Mouse (Mus musculus) cerebral cortex, adult 2 months (tissue): ENCODE results near the gene Sptlc2.

Experiments
- WGBS: fragments of 180-500 bp; shearing (Covaris S2); methylation state at CpG from one replicate; pipeline ENCODE4 v1.1.7; 2018; 5-methylcytosine and 5-hydroxymethylcytosine counted together

Gene Sptlc2

DNA sequence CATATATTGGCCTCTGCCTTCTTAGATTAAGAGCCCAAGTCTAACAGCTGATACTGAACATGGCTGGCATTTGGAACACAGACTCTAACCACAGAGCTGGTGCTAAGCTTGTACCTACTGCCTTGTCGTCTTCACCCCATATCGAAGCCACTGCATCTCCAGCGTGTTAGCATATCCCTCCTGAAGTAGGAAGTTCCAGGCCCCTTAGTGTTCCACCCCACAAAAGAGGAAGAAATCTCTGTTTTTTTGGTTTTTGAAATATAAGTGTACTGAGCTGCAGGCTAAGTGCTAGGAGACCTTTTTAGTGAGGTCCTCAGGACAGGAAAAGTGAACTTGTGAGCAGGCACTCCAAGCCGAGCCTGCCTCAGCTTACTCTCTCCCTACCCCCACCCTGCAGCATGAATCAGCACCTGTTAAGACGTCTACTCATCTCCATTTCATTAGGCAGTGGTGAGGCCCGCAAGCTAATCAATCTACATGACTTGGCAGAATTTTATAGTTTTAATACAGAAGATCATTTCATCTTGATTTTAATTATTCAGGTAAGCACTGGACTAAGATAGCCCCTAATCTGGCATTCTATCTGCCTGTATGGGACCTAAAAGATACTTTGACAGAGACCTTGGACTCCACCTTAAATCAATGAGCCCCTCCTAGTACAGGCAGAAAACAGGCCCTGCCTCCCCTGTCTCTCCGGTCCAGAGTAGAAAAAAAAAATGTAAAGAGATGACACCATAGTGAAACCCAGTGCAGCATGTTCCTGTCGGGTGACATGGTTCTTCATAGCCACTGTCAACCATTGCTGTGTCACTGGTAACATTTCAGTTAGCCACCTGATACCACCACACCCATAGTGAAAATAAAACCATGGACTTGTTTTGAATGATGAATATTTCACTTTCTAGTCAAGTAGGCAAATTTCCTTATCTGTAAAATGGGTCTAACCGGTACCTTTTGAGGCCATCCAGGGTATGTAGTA lies 113.0 kb downstream of the Sptlc2 start:
- 86% methylated on average over 9 of the region's 9 CpGs for whole genome bisulfite sequencing

DNA sequence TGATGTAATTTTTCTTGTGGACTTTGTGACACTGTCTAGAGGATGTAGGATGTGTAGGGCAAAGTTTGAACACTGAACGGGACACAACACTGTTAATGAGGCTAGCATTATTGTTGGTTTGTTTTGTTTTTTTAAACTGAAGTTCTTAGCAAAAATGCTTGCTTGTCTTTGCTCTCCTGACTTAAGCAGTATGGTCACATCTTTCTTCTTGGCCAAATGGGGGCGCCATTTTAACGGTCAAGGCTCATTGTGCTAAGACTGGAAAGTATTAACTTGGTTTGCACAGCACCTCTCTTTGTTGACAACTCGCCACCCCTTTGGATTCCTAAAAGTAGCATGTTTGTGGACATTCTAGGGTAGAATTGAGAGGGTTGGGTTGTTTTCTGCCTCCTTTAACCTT lies 120.5 kb downstream of the Sptlc2 start:
- WGBS, result 11% methylated on average over 4 of the region's 4 CpGs

DNA sequence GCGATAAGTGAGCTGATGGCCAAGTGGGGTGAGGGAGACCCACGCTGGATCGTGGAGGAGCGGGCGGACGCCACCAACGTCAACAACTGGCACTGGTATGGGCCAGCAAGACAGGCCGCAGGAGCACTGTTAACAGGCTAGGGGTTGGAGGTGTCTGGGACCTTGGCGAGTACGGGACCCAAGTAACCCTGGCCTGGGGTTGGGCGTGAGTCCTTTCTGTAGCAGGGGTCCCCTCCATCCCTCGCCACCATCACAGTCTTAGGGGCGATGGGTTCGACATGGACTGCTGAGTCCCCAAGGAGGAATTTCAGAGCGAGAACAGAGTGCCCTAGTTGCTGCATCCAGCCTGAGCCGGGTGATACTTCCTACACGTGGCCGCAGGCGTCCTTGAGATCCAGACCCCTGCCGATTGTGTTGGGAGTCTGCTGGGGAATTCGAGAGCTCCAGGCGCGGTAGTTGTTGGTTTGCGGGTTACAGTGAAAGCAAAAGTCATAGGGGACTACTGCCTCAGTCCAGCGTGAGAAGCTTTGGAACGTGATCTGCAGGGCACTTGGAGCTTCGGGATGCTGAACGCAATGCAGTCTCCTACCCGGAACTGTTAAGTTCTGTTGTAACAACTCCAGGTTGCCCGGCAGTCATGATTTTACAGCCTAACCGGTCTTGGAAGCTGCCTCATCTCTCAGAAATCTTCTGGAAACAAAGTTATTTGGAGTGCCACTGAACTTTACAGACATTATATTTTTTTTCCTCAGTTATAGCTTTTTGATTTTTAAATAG lies 121.1 kb downstream of the Sptlc2 start:
- under 1% methylated on average over 31 of the region's 31 CpGs for WGBS

DNA sequence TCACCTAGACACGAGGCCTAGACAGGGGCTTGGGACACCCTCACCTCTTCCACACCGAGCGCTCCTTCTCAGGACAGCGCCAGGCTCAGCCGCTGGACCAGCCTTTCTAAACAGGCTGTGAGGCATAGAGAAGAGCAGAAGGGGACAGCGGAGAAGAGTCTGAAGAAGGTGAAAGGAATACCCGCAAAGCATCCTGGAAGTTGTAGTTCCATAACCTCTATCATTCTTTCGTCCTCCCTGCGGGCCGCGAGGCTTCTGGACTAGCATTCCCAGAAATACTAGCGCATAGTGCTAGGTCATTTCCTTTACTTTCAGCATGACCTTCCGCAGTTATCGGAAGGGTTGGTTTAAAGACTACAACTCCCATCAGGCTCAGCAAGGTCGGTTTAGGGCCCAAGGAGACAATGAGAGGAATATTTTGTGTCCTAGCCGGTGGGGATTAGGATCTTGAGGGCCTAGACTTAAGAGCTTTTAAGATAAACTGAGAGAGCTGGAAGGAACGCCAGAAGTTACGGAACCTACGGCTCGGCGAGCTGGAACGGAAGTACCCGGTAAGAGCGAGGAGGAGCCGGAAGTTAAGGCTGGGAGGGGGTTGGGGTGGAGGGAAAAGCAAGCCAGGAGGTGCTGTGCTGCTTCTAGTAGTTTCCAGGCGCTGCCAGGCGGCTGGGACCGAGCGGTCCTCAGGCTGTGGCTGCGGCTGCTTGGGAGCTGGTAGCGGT lies 121.9 kb downstream of the Sptlc2 start, which contains the start of the genes Vipas39 and Ahsa1:
Gene Vipas39 (minus strand): TSS at position 149 of the 719 bp plus-strand sequence.
Gene Ahsa1 (plus strand): TSS at position 372 of the 719 bp plus-strand sequence.
- under 1% methylated on average over 31 of the region's 31 CpGs for WGBS

DNA sequence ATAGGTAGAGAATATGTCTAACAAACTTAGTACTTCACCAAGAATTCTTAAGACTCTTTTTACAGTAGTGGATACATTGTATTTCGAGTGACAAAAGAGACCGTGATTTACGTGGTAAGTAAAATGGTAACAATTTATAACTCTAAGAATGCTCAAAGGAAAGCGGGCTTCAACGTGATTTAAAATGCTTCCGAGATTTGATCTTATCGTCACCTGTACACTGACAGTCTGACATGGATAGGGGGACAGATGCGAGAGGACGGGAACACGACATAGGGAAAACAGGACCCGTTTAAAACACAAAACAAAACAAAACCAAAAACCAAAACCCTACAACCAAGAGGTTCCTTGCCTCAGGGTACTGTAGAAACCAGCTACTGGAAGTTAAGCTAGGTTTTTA lies 122.7 kb downstream of the Sptlc2 start:
- WGBS, result 14% methylated on average over 11 of the region's 11 CpGs

DNA sequence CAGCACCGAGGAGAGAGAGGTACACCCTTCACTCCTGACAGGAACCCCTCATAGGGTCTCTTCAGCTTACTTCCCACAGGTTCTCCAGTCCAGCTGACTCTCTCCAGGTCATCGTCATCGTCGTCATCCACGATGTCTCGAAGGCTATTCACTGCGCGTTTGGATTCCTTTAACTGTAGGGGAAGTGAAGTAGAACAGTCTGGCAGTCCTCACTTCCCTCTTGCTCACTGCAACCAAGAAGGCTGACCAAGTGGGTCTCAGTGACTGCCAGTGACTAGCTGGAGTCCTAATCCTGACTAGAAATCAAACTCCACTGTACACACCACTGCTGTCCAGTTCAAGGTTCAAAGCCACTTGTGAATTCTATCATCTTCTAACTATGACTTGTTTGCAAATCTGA lies 127.6 kb downstream of the Sptlc2 start:
- 90% methylated on average over 8 of the region's 8 CpGs for WGBS

DNA sequence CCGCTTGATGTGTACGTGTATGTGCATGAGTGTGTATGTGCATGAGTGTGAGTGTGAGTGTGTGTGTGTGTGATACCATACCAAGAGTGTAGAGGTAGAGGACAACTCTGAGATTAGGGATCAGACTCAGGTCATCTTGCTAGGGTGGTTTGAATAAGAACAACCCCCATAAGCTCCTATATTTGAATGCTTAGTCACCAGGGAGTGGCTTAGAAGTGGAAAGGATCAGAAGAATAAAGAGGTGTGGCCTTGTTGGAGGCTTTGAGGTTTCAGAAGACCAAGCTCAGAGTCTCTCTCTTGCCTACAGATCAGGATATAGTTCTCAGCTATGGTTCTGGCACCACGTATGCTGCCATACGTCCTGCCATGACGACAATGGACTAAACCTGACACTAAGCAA lies 131.5 kb downstream of the Sptlc2 start:
- 92% methylated on average over 5 of the region's 5 CpGs for WGBS
